Mouse (Mus musculus) urinary bladder, adult 2 months (tissue): ENCODE measurements around the gene Trim39. TPM values are rescaled to one million over a fixed set of nuclear protein-coding genes. Genes with fewer than 3 reads are reported as not detected.
"Not testable (repeated sequence)": the region's sequence is repeated elsewhere in the genome, so short reads cannot be mapped to it uniquely, and the experiment has no call there.

Experiments used
- DNase-seq: peaks from one replicate; pipeline ENCODE4 v3.0.0; 2022; ENCODE audit warnings: low spot score
- polyA plus RNA-seq: library from polyadenylated mRNA; depleted of rRNA; stranded (reverse); fragments of >200 nt; gene quantifications from 2 replicates; pipeline ENCODE4 v1.2.3, GENCODE M21; 2012; rRNA removed

Gene Trim39
- polyA plus RNA-seq, 1 experiment: 26.8 TPM

- no peak for DNase-seq
These were observed 23.2 kb downstream of the Trim39 start for GRCm38 (mm10) chr17:36248886-36249285.

GRCm38 (mm10) chr17:36245741-36246140 lies 26.3 kb downstream of the Trim39 start:
- no peak for DNase-seq

GRCm38 (mm10) chr17:36244031-36244430 lies 28.0 kb downstream of the Trim39 start:
- no peak for DNase-seq

- no peak for DNase-seq
These were observed 31.3 kb downstream of the Trim39 start for GRCm38 (mm10) chr17:36240637-36241213.

- DNase-seq: no peak
These were observed 34.6 kb downstream of the Trim39 start for GRCm38 (mm10) chr17:36237321-36237921.

- not testable (repeated sequence) for DNase-seq
These were observed 36.7 kb downstream of the Trim39 start for GRCm38 (mm10) chr17:36235300-36235699.

- no peak for DNase-seq
These were observed 38.5 kb downstream of the Trim39 start for GRCm38 (mm10) chr17:36233572-36233971.

- DNase-seq: peak; percentile 66
These were observed 40.7 kb downstream of the Trim39 start for GRCm38 (mm10) chr17:36231318-36231717.

GRCm38 (mm10) chr17:36229046-36229445 lies 43.0 kb downstream of the Trim39 start:
- no peak for DNase-seq

- no peak for DNase-seq
These were observed 45.1 kb downstream of the Trim39 start for GRCm38 (mm10) chr17:36226921-36227320.

- DNase-seq: no peak
These were observed 46.7 kb downstream of the Trim39 start for GRCm38 (mm10) chr17:36225231-36225824.

GRCm38 (mm10) chr17:36224451-36224850 lies 47.6 kb downstream of the Trim39 start:
- DNase-seq: no peak

- no peak for DNase-seq
These were observed 53.4 kb downstream of the Trim39 start for GRCm38 (mm10) chr17:36218594-36219155.

GRCm38 (mm10) chr17:36215586-36215985 lies 56.5 kb downstream of the Trim39 start:
- DNase-seq: no peak

Other genes starting within 250 kb of the Trim39 start
- gene H2-T23, start 239.4 kb downstream of the Trim39 start, polyA plus RNA-seq: 189 and 190 TPM in 2 replicates
- 66.8 and 76.7 TPM in 2 replicates for gene H2-T22, start 229.5 kb downstream of the Trim39 start, polyA plus RNA-seq
- 0.06 TPM in 1 of 2 replicates, not detected in the other for gene Gm6034, start 229.3 kb downstream of the Trim39 start, polyA plus RNA-seq
- gene Gm11127, start 213.9 kb downstream of the Trim39 start, polyA plus RNA-seq: 0.09 and 0.14 TPM in 2 replicates
- gene Gm19684, start 150.6 kb downstream of the Trim39 start, polyA plus RNA-seq: 0.12 and 0.13 TPM in 2 replicates
- gene Gm7030, start 142.8 kb downstream of the Trim39 start, polyA plus RNA-seq: not detected in 2 replicates
- 0.04 TPM in 1 of 2 replicates, not detected in the other for gene Gm8909, start 103.7 kb downstream of the Trim39 start, polyA plus RNA-seq
- gene H2-T3, start 82.0 kb downstream of the Trim39 start, polyA plus RNA-seq: 0.03 TPM in 1 of 2 replicates, not detected in the other
- gene Rpp21, start 14.2 kb downstream of the Trim39 start, polyA plus RNA-seq: 59.0 and 76.1 TPM in 2 replicates
- not detected in 2 replicates for gene H2-M10.2, start 14.2 kb upstream of the Trim39 start, polyA plus RNA-seq
- not detected in 2 replicates for gene H2-M10.1, start 53.9 kb upstream of the Trim39 start, polyA plus RNA-seq
- gene H2-M10.3, start 96.2 kb upstream of the Trim39 start, polyA plus RNA-seq: not detected in 2 replicates
- not detected in 2 replicates for gene H2-M10.4, start 190.1 kb upstream of the Trim39 start, polyA plus RNA-seq